Mouse (Mus musculus) heart, embryonic 11.5 days (tissue): ENCODE results near the gene Dclk2. TPM values are rescaled to one million over a fixed set of nuclear protein-coding genes. Genes with fewer than 3 reads are reported as not detected.

ENCODE experiments used
- ATAC-seq: fragments of 200-750 bp; cut with Nextera tagmentation; replicated peaks from 2 replicates; pipeline ENCODE4 v1.8.0; 2017; ENCODE audit warnings: moderate library complexity; ENCODE audit not compliant: insufficient number of reproducible peaks, low FRiP score, low TSS enrichment
- H3K27ac ChIP-seq: fragments of 300-500 bp; sonication (generic); 2 replicates; pipeline ENCODE4 v1.5.1; 2014; ENCODE audit warnings: mild to moderate bottlenecking, low read depth, low read length
- H3K27me3 ChIP-seq: fragments of 300-500 bp; sonication (generic); 2 replicates; pipeline ENCODE4 v1.6.1; 2014; ENCODE audit warnings: mild to moderate bottlenecking, low read length, mixed read lengths; ENCODE audit not compliant: control insufficient read depth, insufficient read depth
- H3K36me3 ChIP-seq: fragments of 300-500 bp; sonication (generic); 2 replicates; pipeline ENCODE4 v1.6.1; 2014; ENCODE audit warnings: mild to moderate bottlenecking, low read length, moderate library complexity, mixed read lengths; ENCODE audit not compliant: control insufficient read depth, insufficient read depth
- H3K4me1 ChIP-seq: fragments of 300-500 bp; sonication (generic); 2 replicates; pipeline ENCODE4 v1.6.1; 2014; ENCODE audit warnings: low read length; ENCODE audit not compliant: control insufficient read depth, insufficient read depth
- H3K4me2 ChIP-seq: fragments of 300-500 bp; sonication (generic); 2 replicates; pipeline ENCODE4 v1.6.1; 2014; ENCODE audit warnings: mild to moderate bottlenecking, moderate library complexity
- H3K4me3 ChIP-seq: fragments of 300-500 bp; sonication (generic); 2 replicates; pipeline ENCODE4 v1.5.1; 2014; ENCODE audit warnings: low read depth, low read length
- H3K9ac ChIP-seq: fragments of 300-500 bp; sonication (generic); 2 replicates; pipeline ENCODE4 v1.6.1; 2014; ENCODE audit warnings: mild to moderate bottlenecking, low read depth, low read length, moderate library complexity
- H3K9me3 ChIP-seq: fragments of 300-500 bp; sonication (generic); replicated peaks from 2 replicates; pipeline ENCODE4 v1.6.1; 2016; ENCODE audit warnings: low read length; ENCODE audit not compliant: control insufficient read depth
- WGBS: fragments of 180-500 bp; shearing (Covaris S2); extraction: QIAGEN DNeasy Blood & Tissue Kit; methylation state at CpG from one replicate; pipeline ENCODE4 v1.1.7; 2014; ENCODE audit not compliant: insufficient replicate concordance; 5-methylcytosine and 5-hydroxymethylcytosine counted together
- polyA plus RNA-seq: library from polyadenylated mRNA; unstranded; fragments of >200 nt; fragmentation: Nextera tagmentation; extraction: Ambion mirVana; gene quantifications from 2 replicates; pipeline ENCODE4 v1.2.1, GENCODE M21; 2014

The Dclk2 gene
- polyA plus RNA-seq, 1 experiment from 2014 or later, result 4.3 TPM

GRCm38 (mm10) chr3:86762036-86762415 is 158.6 kb downstream of the Dclk2 start:
- Histone ChIP-seq H3K36me3 (no peaks in the 10 kb centered on the region), H3K27me3 (no peaks in the 10 kb centered on the region), H3K27ac (no peak overlapping the region), H3K4me2 (no peak overlapping the region), H3K4me3 (no peak overlapping the region), H3K4me1 (no peaks in the 10 kb centered on the region), H3K9me3 (no peaks in the 10 kb centered on the region), H3K9ac (no peak overlapping the region)
- 89% methylated on average over 6 of the region's 6 CpGs for WGBS
- no peak for ATAC-seq

- no peak overlapping the region for H3K27ac ChIP-seq
- no peak overlapping the region for H3K9ac ChIP-seq
- no peaks in the 10 kb centered on the region for H3K4me1 ChIP-seq
- ATAC-seq, result no peak
- H3K27me3 ChIP-seq, result no peaks in the 10 kb centered on the region
- H3K4me2 ChIP-seq, result no peak overlapping the region
- H3K9me3 ChIP-seq, result no peaks in the 10 kb centered on the region
- 57% methylated on average over 9 of the region's 9 CpGs for WGBS
- H3K4me3 ChIP-seq, result no peak overlapping the region
- H3K36me3 ChIP-seq, result no peaks in the 10 kb centered on the region
These were observed 159.3 kb downstream of the Dclk2 start for GRCm38 (mm10) chr3:86761095-86762035.

GRCm38 (mm10) chr3:86760474-86760873 is 160.2 kb downstream of the Dclk2 start:
- ATAC-seq, result no peak
- H3K9me3 ChIP-seq, result no peaks in the 10 kb centered on the region
- no peak overlapping the region for H3K4me2 ChIP-seq

GRCm38 (mm10) chr3:86759834-86760233 is 160.8 kb downstream of the Dclk2 start:
- WGBS, result 57% methylated on average over 8 of the region's 8 CpGs
- no peak overlapping the region for H3K27ac ChIP-seq
- H3K4me1 ChIP-seq, result no peaks in the 10 kb centered on the region
- H3K9ac ChIP-seq, result no peak overlapping the region
- H3K4me2 ChIP-seq, result peak overlapping the region; percentile 12; the same call in 1 of the 2 replicates
- no peaks in the 10 kb centered on the region for H3K36me3 ChIP-seq
- H3K4me3 ChIP-seq, result no peak overlapping the region
- ATAC-seq, result no peak
- H3K9me3 ChIP-seq, result no peaks in the 10 kb centered on the region
- H3K27me3 ChIP-seq, result no peaks in the 10 kb centered on the region

More at GRCm38 (mm10) chr3:86760474-86760873, 160.2 kb downstream of the Dclk2 start:
- H3K4me1 ChIP-seq, result no peaks in the 10 kb centered on the region
- 56% methylated on average over 7 of the region's 7 CpGs for WGBS
- H3K36me3 ChIP-seq, result no peaks in the 10 kb centered on the region
- H3K27ac ChIP-seq, result no peak overlapping the region
- no peak overlapping the region for H3K9ac ChIP-seq
- no peak overlapping the region for H3K4me3 ChIP-seq
- no peaks in the 10 kb centered on the region for H3K27me3 ChIP-seq

- Histone ChIP-seq H3K36me3 (no peaks in the 10 kb centered on the region), H3K27ac (no peak overlapping the region), H3K4me3 (no peak overlapping the region), H3K4me1 (no peaks in the 10 kb centered on the region), H3K27me3 (no peaks in the 10 kb centered on the region), H3K9me3 (no peaks in the 10 kb centered on the region), H3K9ac (no peak overlapping the region), H3K4me2 (no peak overlapping the region)
- no peak for ATAC-seq
- WGBS, result 83% methylated on average over 1 of the region's 1 CpGs
These were observed 161.3 kb downstream of the Dclk2 start for GRCm38 (mm10) chr3:86759383-86759782.

DNA sequence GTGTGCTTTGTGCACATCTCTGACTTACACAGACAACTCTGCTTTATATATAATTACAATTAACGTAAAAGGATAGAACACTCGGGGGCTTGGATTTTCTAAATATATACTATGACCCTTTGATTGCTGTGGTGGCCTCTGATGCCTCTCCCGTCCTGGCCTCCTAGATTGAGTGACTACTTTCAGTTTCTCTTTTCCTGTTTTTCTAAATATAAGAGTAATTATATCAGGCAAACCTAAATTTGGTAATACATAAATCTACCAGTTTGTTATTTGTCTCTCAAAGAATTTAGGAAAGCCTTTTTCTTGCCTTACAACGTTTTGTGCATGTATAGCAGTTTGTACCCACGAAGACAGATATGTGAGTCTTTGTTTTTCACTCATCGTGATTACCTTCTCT is 161.9 kb downstream of the Dclk2 start:
- Histone ChIP-seq H3K9ac (no peak overlapping the region), H3K27me3 (no peaks in the 10 kb centered on the region), H3K4me2 (peak overlapping the region; percentile 19; the same call in 1 of the 2 replicates), H3K4me1 (no peaks in the 10 kb centered on the region), H3K4me3 (no peak overlapping the region), H3K9me3 (no peaks in the 10 kb centered on the region), H3K27ac (no peak overlapping the region), H3K36me3 (no peaks in the 10 kb centered on the region)
- no peak for ATAC-seq
- 63% methylated on average over 6 of the region's 6 CpGs for WGBS

DNA sequence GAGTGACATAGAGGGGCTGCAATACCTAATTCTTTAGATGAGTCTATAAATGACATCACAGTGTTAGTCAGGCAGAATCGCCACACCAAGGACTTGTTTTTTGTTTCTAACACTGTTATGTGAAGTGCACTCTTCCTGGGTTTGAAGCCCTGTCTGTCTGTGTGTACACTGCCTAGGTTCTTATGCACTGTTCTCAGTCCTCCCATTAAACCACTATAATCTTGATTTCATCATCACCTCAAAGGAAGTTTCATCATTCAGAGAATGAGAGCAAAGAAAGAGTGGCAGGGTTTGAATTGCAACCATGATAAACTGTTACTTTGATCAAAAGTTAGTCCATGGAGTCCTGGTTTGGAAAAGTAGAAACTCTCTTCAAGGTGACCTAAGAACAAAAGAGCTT is 164.1 kb downstream of the Dclk2 start:
- Histone ChIP-seq H3K36me3 (no peaks in the 10 kb centered on the region), H3K4me2 (no peak overlapping the region), H3K4me1 (no peaks in the 10 kb centered on the region), H3K9me3 (no peaks in the 10 kb centered on the region), H3K4me3 (no peak overlapping the region), H3K27me3 (no peaks in the 10 kb centered on the region), H3K9ac (no peak overlapping the region), H3K27ac (no peak overlapping the region)
- no peak for ATAC-seq
- WGBS, result 73% methylated on average over 1 of the region's 1 CpGs

- H3K36me3 ChIP-seq, result no peaks in the 10 kb centered on the region
- no peaks in the 10 kb centered on the region for H3K9me3 ChIP-seq
- no peak overlapping the region for H3K4me3 ChIP-seq
- H3K4me2 ChIP-seq, result no peak overlapping the region
- ATAC-seq, result no peak
- no peak overlapping the region for H3K27ac ChIP-seq
- no peak overlapping the region for H3K9ac ChIP-seq
- no peaks in the 10 kb centered on the region for H3K27me3 ChIP-seq
- no peaks in the 10 kb centered on the region for H3K4me1 ChIP-seq
- 78% methylated on average over 14 of the region's 14 CpGs for WGBS
These were observed 165.8 kb downstream of the Dclk2 start for GRCm38 (mm10) chr3:86754595-86755557.
